Comparison of ENCODE assay signal across 17 mouse cellular contexts in genomic region chr7:121805811-121806496, GRCm38 (mm10). TPM values are rescaled to one million over a fixed set of nuclear protein-coding genes. Genes with fewer than 3 reads are reported as not detected.
A peak's percentile ranks its signal among the peaks of the same experiment; 100 is the strongest.
DNase-seq lines count a peak whose midpoint lies in the region; ATAC-seq lines count a peak whose summit lies in the region.
"Had no signal": no experiment of that assay in that cellular context is flagged by ENCODE, and none has a peak within 500 bp of the region (broad histone marks: within the 10 kb centered on the region; RNA-seq: fewer than 3 reads in every experiment).

No protein-coding gene starts in this region.

- no peaks in the 10 kb centered on the region for H3K36me3 ChIP-seq in forebrain, embryonic 15.5 days
- H3K36me3 ChIP-seq in hindbrain, embryonic 13.5 days, result no peaks in the 10 kb centered on the region
- H3K36me3 ChIP-seq in kidney, embryonic 15.5 days, result no peaks in the 10 kb centered on the region
- H3K36me3 ChIP-seq: embryonic facial prominence, embryonic 12.5 days had no signal

- no peaks in the 10 kb centered on the region for H3K27me3 ChIP-seq in forebrain, embryonic 15.5 days
- H3K27me3 ChIP-seq in hindbrain, embryonic 13.5 days, result no peaks in the 10 kb centered on the region
- no peaks in the 10 kb centered on the region for H3K27me3 ChIP-seq in kidney, embryonic 15.5 days
- H3K27me3 ChIP-seq: embryonic facial prominence, embryonic 12.5 days had no signal

- no peak overlapping the region for H3K4me3 ChIP-seq in forebrain, embryonic 15.5 days
- no peak overlapping the region for H3K4me3 ChIP-seq in hindbrain, embryonic 13.5 days
- no peak overlapping the region for H3K4me3 ChIP-seq in kidney, embryonic 15.5 days (replicated peaks)
- H3K4me3 ChIP-seq: embryonic facial prominence, embryonic 12.5 days; heart, adult 2 months had no signal

- H3K9me3 ChIP-seq in forebrain, embryonic 15.5 days, result no peaks in the 10 kb centered on the region
- H3K9me3 ChIP-seq in hindbrain, embryonic 13.5 days, result no peaks in the 10 kb centered on the region
- no peaks in the 10 kb centered on the region for H3K9me3 ChIP-seq in kidney, embryonic 15.5 days (replicated peaks)
- H3K9me3 ChIP-seq: embryonic facial prominence, embryonic 12.5 days had no signal

- H3K4me2 ChIP-seq in forebrain, embryonic 15.5 days (replicated peaks), result no peak overlapping the region
- H3K4me2 ChIP-seq in hindbrain, embryonic 13.5 days, result no peak overlapping the region
- no peak overlapping the region for H3K4me2 ChIP-seq in kidney, embryonic 15.5 days
- H3K4me2 ChIP-seq: embryonic facial prominence, embryonic 12.5 days; hindbrain, embryonic 14.5 days had no signal

- no peaks in the 10 kb centered on the region for H3K4me1 ChIP-seq in forebrain, embryonic 15.5 days
- no peaks in the 10 kb centered on the region for H3K4me1 ChIP-seq in hindbrain, embryonic 13.5 days (replicated peaks)
- no peaks in the 10 kb centered on the region for H3K4me1 ChIP-seq in kidney, embryonic 15.5 days
- H3K4me1 ChIP-seq: embryonic facial prominence, embryonic 12.5 days had no signal

- H3K9ac ChIP-seq in forebrain, embryonic 15.5 days (replicated peaks), result no peak overlapping the region
- no peak overlapping the region for H3K9ac ChIP-seq in hindbrain, embryonic 13.5 days
- no peak overlapping the region for H3K9ac ChIP-seq in kidney, embryonic 15.5 days
- H3K9ac ChIP-seq: embryonic facial prominence, embryonic 12.5 days; hindbrain, embryonic 14.5 days had no signal

- ATAC-seq in frontal cortex, adult (ENCODE audit: low TSS enrichment), result peak; percentile 88
- no peak for ATAC-seq in forebrain, embryonic 15.5 days (replicated peaks)
- ATAC-seq in hindbrain, embryonic 13.5 days (ENCODE audit: low FRiP score), result no peak
- no peak for ATAC-seq in kidney, embryonic 15.5 days (replicated peaks; ENCODE audit: low FRiP score)
- ATAC-seq: intestine, embryonic 16.5 days had no signal

- WGBS in forebrain, embryonic 15.5 days, result 88% methylated on average over 3 of the region's 3 CpGs
- 90% methylated on average over 3 of the region's 3 CpGs for WGBS in hindbrain, embryonic 13.5 days
- WGBS in kidney, embryonic 15.5 days, result 85% methylated on average over 3 of the region's 3 CpGs

- no peak overlapping the region for H3K27ac ChIP-seq in forebrain, embryonic 15.5 days (replicated peaks)
- H3K27ac ChIP-seq in hindbrain, embryonic 13.5 days, result no peak overlapping the region
- no peak overlapping the region for H3K27ac ChIP-seq in kidney, embryonic 15.5 days
- H3K27ac ChIP-seq: embryonic facial prominence, embryonic 12.5 days; heart, adult 2 months; hindbrain, embryonic 14.5 days; macrophage had no signal

- DNase-seq in 3T3-L1 (ENCODE audit: low read depth, low spot score), result peak; percentile 58
- peak; percentile 22 for DNase-seq in layer of hippocampus, adult 9-10 months (ENCODE audit: low spot score)
- peak; percentile 55 to 79 for DNase-seq in left cerebral cortex, postnatal 14 days (ENCODE audit: low spot score in 2 of 2)
- no peak for DNase-seq in embryo, embryonic 10 days (ENCODE audit: low spot score)
- DNase-seq: heart, adult 2 months; heart, postnatal 10 days; kidney, postnatal 25 days; lung, adult 18-20 months; midbrain, embryonic 14.5 days had no signal

- intact Hi-C loops in left cerebral cortex, postnatal 14 days (cut with DNase I), result no loop called here

RNA-seq across cellular contexts. Expression of gene Scnn1b, which starts 58.9 kb away (rescaled TPM):
- not detected for total RNA-seq in left cerebral cortex, postnatal 14 days (2021)
- 0.06 and 0.08 TPM in 2 replicates for polyA plus RNA-seq in forebrain, embryonic 15.5 days (2015; fragmentation: Nextera tagmentation; extraction: Ambion mirVana)
- 0.17 TPM in 1 of 2 replicates, not detected in the other for polyA plus RNA-seq in hindbrain, embryonic 13.5 days (2015; fragmentation: Nextera tagmentation; extraction: Ambion mirVana)
- polyA plus RNA-seq in kidney, embryonic 15.5 days (2015; fragmentation: Nextera tagmentation; extraction: Ambion mirVana), result 31.9 TPM in 2 replicates
- total RNA-seq: heart, adult 2 months; heart, postnatal 10 days had no signal
- polyA plus RNA-seq: macrophage had no signal

Comparison
In these comparisons a context has a peak if more than half of its experiments do, and no peak if none do; other contexts are left out.
1. RNA of gene Scnn1b, which starts 58.9 kb away (polyA plus RNA-seq): 31.9 TPM in kidney, embryonic 15.5 days; 0.06 to 0.08 TPM in forebrain, embryonic 15.5 days and 0.17 TPM in hindbrain, embryonic 13.5 days; every median in the first group is over 10 times any median in the second.